In the genomic region with DNA sequence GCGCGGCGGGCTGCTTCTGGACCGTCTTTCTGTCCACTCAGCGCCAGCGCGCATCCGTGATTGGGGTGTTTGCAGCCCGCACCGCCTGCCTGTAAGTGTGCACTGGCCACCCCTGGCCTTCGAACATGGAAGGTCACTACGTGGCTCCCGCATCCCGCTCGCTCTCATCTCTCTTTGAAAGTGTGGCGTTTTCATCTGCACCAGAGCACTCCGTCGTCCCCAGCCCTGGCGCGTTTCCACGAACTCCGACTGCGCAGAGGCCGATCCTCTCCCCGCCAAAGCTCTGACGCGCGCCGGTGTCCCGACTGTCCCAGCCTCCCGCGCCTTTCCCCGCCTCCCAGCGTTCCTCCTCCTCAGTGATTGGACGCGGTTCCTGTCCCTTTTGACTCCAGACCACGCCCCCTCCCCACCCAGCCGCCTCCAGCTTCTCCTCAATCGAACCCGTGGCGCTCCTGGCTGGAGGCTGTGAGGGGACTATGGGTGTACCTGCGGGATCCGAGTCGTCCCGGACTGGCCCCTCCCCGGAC, we compare ENCODE assay signal across 8 mouse cellular contexts. TPM values are rescaled to one million over a fixed set of nuclear protein-coding genes. Genes with fewer than 3 reads are reported as not detected.
DNase-seq lines count a peak whose midpoint lies in the region; ATAC-seq and TF ChIP-seq lines count a peak whose summit lies in the region.

TSS of gene Gls2 (plus strand) at position 434 of the 527 bp plus-strand sequence.

- in situ Hi-C loops in Patski (cut with MboI; ENCODE audit: low pct_unique_long_range_greater_than_20kb), result loop anchor here (10.0 to 25.0 kb wide), 2 partner anchors 249 to 507 kb away; no protein-coding TSS in a partner anchor

- H3K4me2 ChIP-seq in hindbrain, embryonic 14.5 days (replicated peaks), result peak within 1 kb of the TSS; percentile 98

- peak within 1 kb of the TSS; percentile 78 for H3K9ac ChIP-seq in hindbrain, embryonic 14.5 days

- no peak for TF ChIP-seq CTCF in Patski (IDR thresholded peaks at IDR 0.05)

- peak within 1 kb of the TSS; percentile 71 for H3K4me3 ChIP-seq in hindbrain, embryonic 14.5 days (replicated peaks; ENCODE audit: low read length)

- no peaks in the 10 kb centered on the region for H3K9me3 ChIP-seq in hindbrain, embryonic 14.5 days (ENCODE audit: control insufficient read depth, low read length)

- no peaks in the 10 kb centered on the region for H3K27me3 ChIP-seq in Patski
- peaks cover 25% of the 10 kb centered on the region for H3K27me3 ChIP-seq in hindbrain, embryonic 14.5 days (ENCODE audit: control insufficient read depth, insufficient read depth, low read length)

- CTCF ChIA-PET in Patski (lab: Charles Lee), result interaction anchor here (1.9 kb wide), 1 partner anchor 52 kb away, joined by 4 read pairs; no protein-coding TSS in a partner anchor

- H3K27ac ChIP-seq in hindbrain, embryonic 14.5 days, result 0 out of 2 replicates have a peak within 1 kb of the TSS, but pooled peaks have one; percentile 63

- under 1% methylated on average over 42 of the region's 46 CpGs for WGBS in hindbrain, embryonic 14.5 days

- POLR2A ChIA-PET in Patski (lab: Charles Lee), result interaction anchor here (1.3 to 1.7 kb wide), 2 partner anchors 18 to 136 kb away, joined by 3 to 4 read pairs; partner anchors contain the start of gene Spryd4

- peaks cover 8% of the 10 kb centered on the region; the same call in 1 of the 2 replicates for H3K4me1 ChIP-seq in hindbrain, embryonic 14.5 days (replicated peaks; ENCODE audit: control insufficient read depth, insufficient read depth, low read length)

- peak; percentile 49 for DNase-seq in Patski (ENCODE audit: low read depth, low spot score)
- DNase-seq in cerebellum, postnatal 14 days, result peak; percentile 99
- peak; percentile 95 to 98 for DNase-seq in frontal cortex, postnatal 25 days (ENCODE audit: low spot score in 2 of 2)
- peak; percentile 94 for DNase-seq in hindbrain, embryonic 14.5 days (ENCODE audit: low spot score)
- peak; percentile 98 for DNase-seq in layer of hippocampus, postnatal 36 days
- DNase-seq in lung, postnatal 36 days, result peak; percentile 98
- peak; percentile 97 for DNase-seq in retina, postnatal 1 day
- peak; percentile 93 for DNase-seq in urinary bladder, adult 18-20 months (ENCODE audit: low spot score in 2 of 2)

- no peaks in the 10 kb centered on the region for H3K36me3 ChIP-seq in hindbrain, embryonic 14.5 days (replicated peaks; ENCODE audit: control insufficient read depth, insufficient read depth)

- ATAC-seq in Patski, result peak; percentile 97
- ATAC-seq in hindbrain, embryonic 14.5 days (ENCODE audit: low FRiP score), result peak; percentile 96

RNA-seq across cellular contexts. Expression of gene Gls2, which starts in this region (rescaled TPM):
- polyA plus RNA-seq in Patski (2021), result 1.6 TPM
- 1.7 and 1.9 TPM in 2 replicates for polyA plus RNA-seq in hindbrain, embryonic 14.5 days (2014; fragmentation: Nextera tagmentation; extraction: Ambion mirVana)
- total RNA-seq in layer of hippocampus, postnatal 36 days (2021), result 10 to 100 TPM; 21.1 to 23.2 TPM

Comparison
In these comparisons a context has a peak if more than half of its experiments do, and no peak if none do; other contexts are left out.
1. Peak in every context shown above with its lines: DNase-seq, ATAC-seq, H3K4me3 ChIP-seq and H3K27ac ChIP-seq.
2. DNase-seq: peak in every context shown above with its lines; median percentile 99 in cerebellum, postnatal 14 days; 98 in layer of hippocampus, postnatal 36 days; 98 in lung, postnatal 36 days; 97 in retina, postnatal 1 day; 96 in frontal cortex, postnatal 25 days; 94 in hindbrain, embryonic 14.5 days; 93 in urinary bladder, adult 18-20 months; 49 in Patski.